Mouse (Mus musculus) left cerebral cortex, postnatal 10 days (tissue): ENCODE measurements at regions not wholly inside any gene's neighbourhood (a gene's known extent, or its start where the extent isn't known, plus 50 kb on each side); places are given as distances from the start of the nearest gene placed in this dataset.

ENCODE experiments used
- DNase-seq, 2 experiments: peaks; one replicate each; pipeline ENCODE4 v3.0.0; 2021 to 2022; ENCODE audit warnings: low spot score in 2 of 2, mixed read lengths in 1 of 2; ENCODE audit errors: extremely low spot score in 1 of 2
- intact Hi-C: fragments of 180-260 bp; cut with DNase I; formaldehyde crosslinking; loops from one replicate; pipeline ENCODE4 v1.15.1; 2025

GRCm38 (mm10) chr5:45282207-45282930 lies 167.7 kb downstream of the Qdpr start:
- no peak for DNase-seq
- intact Hi-C loops = loop anchor here (10.0 kb wide), 1 partner anchor 122 kb away; no protein-coding TSS in a partner anchor

DNA sequence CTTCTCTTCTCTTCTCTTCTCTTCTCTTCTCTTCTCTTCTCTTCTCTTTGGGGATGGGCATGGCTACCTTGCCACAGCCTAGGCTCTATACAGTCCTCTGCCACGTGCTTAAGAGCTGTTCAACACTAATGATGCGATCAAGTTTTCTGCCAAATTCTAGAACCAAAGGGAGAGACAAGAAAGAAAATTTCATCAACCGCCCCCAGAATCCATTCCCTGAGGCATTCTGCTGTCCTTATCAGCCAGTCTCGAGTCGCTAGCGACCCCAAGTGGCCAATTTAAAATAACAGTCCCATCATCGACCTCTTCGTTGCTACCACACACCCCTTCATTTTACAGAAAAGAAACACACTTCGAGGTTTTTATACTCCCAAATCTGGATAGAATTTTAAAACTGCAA lies 171.5 kb downstream of the Qdpr start:
- DNase-seq = peak; percentile 85 to 90
- intact Hi-C loops = loop anchor here (5.0 kb wide), 2 partner anchors 801 to 976 kb away; no protein-coding TSS in a partner anchor

- DNase-seq = no peak
Measured at GRCm38 (mm10) chr5:45278005-45278432, 172.0 kb downstream of the Qdpr start.

DNA sequence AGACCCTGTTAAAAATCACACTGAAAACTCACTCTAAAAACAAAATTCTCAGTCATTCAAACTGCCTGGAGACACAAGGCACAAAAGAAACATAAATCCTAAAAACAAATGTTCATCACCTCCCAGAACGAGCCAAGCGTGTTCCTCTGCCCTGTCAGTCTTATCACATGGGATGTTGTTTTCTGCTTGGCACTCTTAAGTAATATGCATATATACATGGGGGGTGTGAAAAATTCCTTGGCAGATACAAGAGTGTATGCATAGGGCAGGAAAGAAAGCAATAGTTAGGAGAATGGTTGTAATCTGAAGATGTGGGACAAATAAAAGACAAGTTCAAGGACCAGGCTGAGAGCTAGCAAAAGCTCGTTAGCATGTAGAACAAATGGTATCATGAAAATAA lies 179.4 kb downstream of the Qdpr start:
- DNase-seq = no peak
- intact Hi-C loops = no loop called here

More at GRCm38 (mm10) chr5:45278005-45278432, 172.0 kb downstream of the Qdpr start:
- intact Hi-C loops = loop anchor here (5.0 kb wide), 2 partner anchors 801 to 976 kb away; no protein-coding TSS in a partner anchor

DNA sequence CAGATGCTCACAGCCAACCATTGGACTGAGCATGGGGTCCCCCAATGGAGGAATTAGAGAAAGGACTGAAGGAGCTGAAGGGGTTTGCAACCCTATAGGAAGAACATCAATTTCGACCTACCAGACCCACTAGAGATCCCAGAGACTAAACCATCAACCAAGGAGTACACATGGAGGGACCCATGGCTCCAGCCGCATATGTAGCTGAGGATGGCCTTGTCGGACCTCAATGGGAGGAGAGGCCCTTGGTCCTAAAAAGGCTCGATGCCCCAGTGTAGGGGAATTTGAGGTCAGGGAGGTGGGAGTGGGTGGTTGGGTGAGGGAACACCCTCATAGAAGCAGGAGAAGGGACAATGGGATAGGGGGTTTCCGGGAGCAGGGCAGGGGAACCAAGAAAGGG lies 180.6 kb downstream of the Qdpr start:
- intact Hi-C loops = no loop called here
- no peak for DNase-seq

DNA sequence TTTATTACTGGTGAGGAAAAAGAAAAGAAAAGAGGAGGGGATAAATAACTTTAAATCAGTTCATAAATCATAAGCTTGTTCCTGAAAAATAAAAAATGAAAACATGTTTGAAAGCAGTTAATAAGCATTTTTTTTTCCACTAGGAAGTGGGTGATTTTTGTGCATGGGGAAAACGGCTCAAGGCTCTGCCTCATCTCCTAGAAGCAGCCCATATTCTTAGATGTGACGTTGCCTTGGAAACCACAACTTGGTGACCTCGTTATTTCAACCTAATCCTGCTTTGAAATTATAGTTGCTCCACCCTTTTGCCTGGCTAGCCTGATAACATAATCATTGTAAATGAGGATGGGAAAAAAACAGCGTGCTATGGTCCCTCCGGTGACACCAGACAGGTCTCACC lies 183.1 kb downstream of the Qdpr start:
- intact Hi-C loops = no loop called here
- no peak for DNase-seq

DNA sequence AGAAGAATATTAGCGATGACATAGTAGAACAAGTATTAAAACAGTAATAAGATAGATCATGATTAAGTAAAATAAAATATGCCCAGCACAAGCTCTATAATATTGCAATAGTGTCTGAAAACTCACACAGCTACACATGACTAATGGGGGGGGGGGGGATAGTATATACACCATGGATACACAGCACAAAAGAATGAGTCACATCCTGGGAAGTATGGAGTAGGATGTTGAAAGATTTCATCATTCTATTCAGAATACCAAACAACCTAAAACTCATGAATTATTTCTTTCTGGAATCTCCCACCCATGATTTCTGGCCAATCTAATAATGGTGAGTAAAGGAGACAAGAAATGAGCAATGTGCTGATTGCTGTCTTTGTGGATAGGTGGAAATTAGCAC lies 191.6 kb downstream of the Qdpr start:
- DNase-seq = no peak
- intact Hi-C loops = no loop called here

DNA sequence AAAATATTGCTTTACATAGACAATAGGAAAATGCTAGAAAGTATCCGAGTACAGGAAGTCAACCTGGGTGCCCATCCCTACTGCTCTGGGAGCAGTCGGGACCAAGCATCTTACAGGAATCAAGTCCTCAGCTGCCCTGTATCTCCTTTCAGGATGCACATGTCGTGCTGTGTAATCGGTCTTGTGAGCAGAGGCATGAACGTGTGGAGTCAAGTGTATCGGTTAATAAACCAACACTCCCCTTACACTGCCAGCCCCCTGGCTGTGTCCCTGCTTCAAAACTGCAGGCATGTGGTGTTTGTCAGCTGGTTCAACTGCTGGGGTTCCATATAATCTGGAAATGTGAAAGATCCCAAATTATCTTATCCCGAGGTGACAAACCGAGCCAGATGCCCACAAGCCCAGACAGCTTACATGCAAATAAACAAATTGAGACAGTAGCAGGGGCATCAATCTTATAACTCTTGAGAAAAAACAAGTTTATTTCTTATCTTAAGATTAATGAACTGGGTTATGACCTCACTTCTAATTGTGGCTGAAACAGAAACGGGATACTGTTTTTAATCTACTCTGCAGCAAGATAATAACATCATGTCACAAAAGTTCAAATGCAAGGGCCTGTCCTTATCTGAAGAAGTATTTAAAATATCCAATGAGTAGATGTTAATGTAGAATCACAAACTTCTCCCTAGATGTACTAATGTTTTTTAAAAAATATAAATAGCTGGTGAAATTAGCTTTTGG lies 193.6 kb downstream of the Qdpr start:
- DNase-seq = no peak
- intact Hi-C loops = no loop called here

GRCm38 (mm10) chr5:45231856-45232255 lies 218.2 kb downstream of the Qdpr start:
- DNase-seq = no peak
- intact Hi-C loops = no loop called here

DNA sequence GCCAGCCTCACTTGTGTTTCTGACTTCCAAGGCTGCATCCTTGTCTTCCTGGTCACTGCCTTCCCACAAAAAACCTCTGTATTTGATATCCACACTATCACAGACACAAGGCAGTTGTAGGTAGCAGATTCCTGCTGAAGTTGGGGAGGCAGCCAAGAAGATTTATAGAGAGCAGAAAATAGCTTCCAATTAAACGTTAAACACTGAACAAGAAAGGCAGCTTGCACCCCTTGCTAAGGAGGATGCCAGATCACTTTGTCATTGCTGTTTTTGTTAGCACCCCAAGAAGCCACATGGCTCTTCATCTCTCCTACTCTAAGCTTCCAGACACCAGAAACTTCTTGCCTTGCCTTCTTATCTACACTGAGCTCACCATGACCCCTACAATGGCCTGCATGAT lies 219.9 kb downstream of the Qdpr start:
- no peak for DNase-seq
- intact Hi-C loops = no loop called here

GRCm38 (mm10) chr5:45229477-45229876 lies 220.6 kb downstream of the Qdpr start:
- intact Hi-C loops = no loop called here
- no peak for DNase-seq

DNA sequence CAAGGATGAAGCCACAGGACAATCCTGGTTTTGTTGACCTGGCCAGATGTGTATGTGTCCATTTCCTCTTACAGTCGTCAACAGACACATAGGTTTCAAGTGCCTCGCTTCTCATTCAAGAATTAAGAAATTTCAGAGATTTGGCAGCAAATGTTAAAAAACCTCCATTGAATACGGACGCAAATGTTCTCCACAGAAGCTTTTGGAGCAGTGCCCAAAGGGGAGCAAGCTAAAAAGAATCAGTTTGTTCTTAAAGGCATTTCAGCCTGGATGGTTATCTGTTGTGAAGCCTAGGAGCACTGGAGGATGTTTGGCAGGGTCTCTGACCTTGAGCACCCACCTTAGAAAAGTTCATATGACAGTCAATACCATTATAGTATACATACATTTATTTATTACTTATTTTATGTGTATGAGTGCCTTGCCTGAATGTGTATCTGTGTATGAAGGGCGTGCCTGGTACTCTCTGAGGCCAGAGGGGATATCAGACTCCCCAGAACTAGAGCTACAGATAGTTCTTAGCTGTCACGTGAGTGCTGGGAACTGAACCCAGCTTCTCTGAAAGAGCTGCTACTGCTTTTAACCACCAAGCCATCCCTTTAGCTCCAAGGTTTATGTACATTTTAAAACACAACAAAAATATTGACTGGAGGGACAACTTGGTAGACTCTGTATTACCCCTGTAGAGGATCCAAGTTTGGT lies 221.7 kb downstream of the Qdpr start:
- intact Hi-C loops = no loop called here
- DNase-seq = peak in 1 of 2 experiments; percentile 20

DNA sequence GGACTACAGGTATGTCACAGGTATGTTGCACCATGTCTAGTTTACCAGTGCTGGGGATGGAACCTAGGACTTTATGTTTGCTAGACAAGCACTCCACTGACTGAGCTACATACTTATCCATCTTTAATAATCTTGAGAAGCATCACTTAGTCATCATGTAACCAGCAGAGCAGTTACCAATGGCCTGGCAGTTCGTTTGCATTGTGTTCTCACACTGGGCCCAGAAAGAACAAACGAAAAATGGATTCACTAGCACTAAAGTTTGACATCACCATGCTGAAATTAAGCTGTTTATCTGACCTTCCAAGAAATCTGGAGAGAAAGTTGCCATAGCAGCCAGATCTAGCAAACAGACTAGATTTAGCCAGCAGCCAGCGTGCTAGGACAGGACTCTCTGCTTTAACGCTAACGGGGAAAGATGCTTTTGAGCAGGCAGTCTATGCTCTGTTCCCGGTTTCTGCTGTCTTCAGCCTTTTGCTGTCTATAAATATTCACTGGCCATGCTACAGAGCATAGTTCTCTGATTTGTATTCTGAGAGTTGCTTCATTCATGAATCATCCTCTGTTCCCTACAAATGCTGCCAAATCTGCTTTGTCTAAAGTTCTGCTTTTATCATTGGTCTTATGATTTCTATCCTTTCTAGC lies 229.6 kb downstream of the Qdpr start:
- intact Hi-C loops = no loop called here
- DNase-seq = peak in 1 of 2 experiments; percentile 32

DNA sequence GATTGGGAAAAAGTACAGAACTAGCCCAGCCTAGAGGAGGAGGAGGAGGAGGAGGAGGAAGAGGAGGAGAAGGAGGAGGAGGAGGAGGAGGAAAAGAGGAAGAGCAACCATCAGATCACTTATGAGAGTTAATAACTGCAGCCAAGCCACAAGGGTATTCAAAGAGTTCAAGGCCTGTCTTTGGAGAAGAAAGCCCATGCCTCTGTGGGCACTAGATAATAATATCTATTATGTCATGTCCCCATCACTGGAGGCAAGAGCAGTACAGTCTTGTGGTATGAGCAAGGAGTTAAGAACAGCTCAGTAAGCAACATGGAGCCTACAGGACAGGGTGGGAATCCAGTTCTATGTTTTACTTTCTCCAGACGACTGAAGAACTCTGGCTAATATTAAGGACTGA lies 230.5 kb downstream of the Qdpr start:
- DNase-seq = no peak
- intact Hi-C loops = no loop called here

- no peak for DNase-seq
Measured at GRCm38 (mm10) chr5:45219101-45219500, 230.9 kb downstream of the Qdpr start.

DNA sequence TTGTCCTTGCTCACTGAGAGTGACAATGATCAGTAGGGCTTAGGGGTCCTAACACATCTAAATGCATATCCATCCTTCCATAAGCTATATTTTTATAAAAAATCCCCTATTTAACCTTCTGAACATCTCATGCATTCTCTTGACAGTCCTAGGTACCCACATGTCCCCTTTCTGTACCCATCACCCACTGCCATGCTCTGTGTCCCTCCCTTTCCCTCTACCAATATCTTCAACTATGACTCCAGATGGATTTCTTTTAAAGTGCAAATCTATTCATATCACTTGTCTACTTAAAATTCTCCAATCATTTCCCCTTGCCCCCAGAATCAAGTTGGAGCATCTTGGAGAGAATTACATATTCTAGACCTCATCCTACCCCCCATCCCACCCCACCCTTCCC lies 235.6 kb downstream of the Qdpr start:
- intact Hi-C loops = no loop called here

More at GRCm38 (mm10) chr5:45219101-45219500, 230.9 kb downstream of the Qdpr start:
- intact Hi-C loops = no loop called here

GRCm38 (mm10) chr5:45198408-45198807 lies 251.6 kb downstream of the Qdpr start:
- intact Hi-C loops = no loop called here
- DNase-seq = no peak

More for the DNA sequence above, 235.6 kb downstream of the Qdpr start:
- no peak for DNase-seq

- intact Hi-C loops = no loop called here
- peak; percentile 17 to 60 for DNase-seq
Measured at GRCm38 (mm10) chr5:45196159-45196558, 253.9 kb downstream of the Qdpr start.

DNA sequence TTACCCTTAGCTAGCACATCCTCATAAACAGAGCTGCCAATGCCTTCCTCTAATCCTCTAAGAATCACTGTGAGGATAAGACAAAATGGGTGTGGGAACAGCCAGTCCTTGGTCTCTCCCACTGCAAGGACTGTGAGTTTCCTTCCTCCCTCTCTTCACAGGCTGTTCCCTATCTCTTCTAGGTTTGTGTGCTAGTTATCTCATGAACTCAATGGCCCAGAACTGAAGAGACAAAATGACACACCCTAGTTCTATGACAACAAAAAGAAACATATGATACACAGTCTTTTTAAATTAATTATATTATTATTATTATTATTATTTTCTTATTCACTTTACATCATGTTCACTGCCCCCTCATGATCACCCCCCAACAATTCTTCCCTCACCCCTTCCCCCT lies 257.7 kb downstream of the Qdpr start:
- intact Hi-C loops = no loop called here
- no peak for DNase-seq
